Mouse (Mus musculus): Measurements from ENCODE around the gene Olfr957. TPM values are rescaled to one million over a fixed set of nuclear protein-coding genes. Genes with fewer than 3 reads are reported as not detected.

Olfr957 gene
- polyA plus RNA-seq, 1 experiment from 2014 or later = 0.40 TPM

Other genes starting within 250 kb of the Olfr957 start
- not detected in 2 replicates for gene Olfr945, start 239.0 kb downstream of the Olfr957 start, polyA plus RNA-seq (2015; fragmentation: Nextera tagmentation; extraction: Ambion mirVana)
- not detected in 2 replicates for gene Olfr948, start 189.8 kb downstream of the Olfr957 start, polyA plus RNA-seq (2015; fragmentation: Nextera tagmentation; extraction: Ambion mirVana)
- 0.11 TPM in 1 of 2 replicates, not detected in the other for gene Olfr951, start 128.4 kb downstream of the Olfr957 start, polyA plus RNA-seq (2015; fragmentation: Nextera tagmentation; extraction: Ambion mirVana)
- not detected in 2 replicates for gene Olfr952, start 88.7 kb downstream of the Olfr957 start, polyA plus RNA-seq (2015; fragmentation: Nextera tagmentation; extraction: Ambion mirVana)
- not detected in 2 replicates for gene Olfr954, start 59.1 kb downstream of the Olfr957 start, polyA plus RNA-seq (2015; fragmentation: Nextera tagmentation; extraction: Ambion mirVana)
- not detected in 2 replicates for gene Olfr955, start 43.9 kb downstream of the Olfr957 start, polyA plus RNA-seq (2015; fragmentation: Nextera tagmentation; extraction: Ambion mirVana)
- not detected in 2 replicates for gene Olfr44, start 21.8 kb downstream of the Olfr957 start, polyA plus RNA-seq (2015; fragmentation: Nextera tagmentation; extraction: Ambion mirVana)
- gene Olfr958, start 38.2 kb upstream of the Olfr957 start, polyA plus RNA-seq (2015; fragmentation: Nextera tagmentation; extraction: Ambion mirVana) = 0.04 TPM in 1 of 2 replicates, not detected in the other
- 0.14 and 0.19 TPM in 2 replicates for gene Olfr959, start 59.8 kb upstream of the Olfr957 start, polyA plus RNA-seq (2015; fragmentation: Nextera tagmentation; extraction: Ambion mirVana)
- 87.5 and 106 TPM in 2 replicates for gene AW551984, start 88.6 kb upstream of the Olfr957 start, polyA plus RNA-seq (2015; fragmentation: Nextera tagmentation; extraction: Ambion mirVana)
- gene Olfr148, start 94.8 kb upstream of the Olfr957 start, polyA plus RNA-seq (2015; fragmentation: Nextera tagmentation; extraction: Ambion mirVana) = not detected in 2 replicates
- gene Olfr960, start 105.6 kb upstream of the Olfr957 start, polyA plus RNA-seq (2015; fragmentation: Nextera tagmentation; extraction: Ambion mirVana) = not detected in 2 replicates
- gene Olfr961, start 129.3 kb upstream of the Olfr957 start, polyA plus RNA-seq (2015; fragmentation: Nextera tagmentation; extraction: Ambion mirVana) = 0.09 and 0.32 TPM in 2 replicates
- gene Olfr963, start 151.4 kb upstream of the Olfr957 start, polyA plus RNA-seq (2015; fragmentation: Nextera tagmentation; extraction: Ambion mirVana) = 0.09 TPM in 1 of 2 replicates, not detected in the other
- 0.05 TPM in 1 of 2 replicates, not detected in the other for gene Olfr149, start 191.3 kb upstream of the Olfr957 start, polyA plus RNA-seq (2015; fragmentation: Nextera tagmentation; extraction: Ambion mirVana)
- gene Olfr965, start 195.5 kb upstream of the Olfr957 start, polyA plus RNA-seq (2015; fragmentation: Nextera tagmentation; extraction: Ambion mirVana) = not detected in 2 replicates
- not detected in 2 replicates for gene Olfr150, start 215.2 kb upstream of the Olfr957 start, polyA plus RNA-seq (2015; fragmentation: Nextera tagmentation; extraction: Ambion mirVana)
- not detected in 2 replicates for gene Olfr967, start 230.4 kb upstream of the Olfr957 start, polyA plus RNA-seq (2015; fragmentation: Nextera tagmentation; extraction: Ambion mirVana)

All from embryonic facial prominence, embryonic 15.5 days (tissue).